Mouse (Mus musculus) duodenum, adult 2 months (tissue): ENCODE data around the gene Gkn3. TPM values are rescaled to one million over a fixed set of nuclear protein-coding genes. Genes with fewer than 3 reads are reported as not detected.

Experiments used
- polyA plus RNA-seq: library from polyadenylated mRNA; depleted of rRNA; stranded (reverse); fragments of >200 nt; gene quantifications from 2 replicates; pipeline ENCODE4 v1.2.3, GENCODE M21; 2012; ENCODE audit warnings: low replicate concordance; rRNA removed

Gene Gkn3
- 12.4 and 6,708 TPM in 2 replicates for polyA plus RNA-seq

GRCm38 (mm10) chr6:87388877-87389276 is at the start of gene Gkn3:
Gene Gkn3 (minus strand): TSS chr6:87388935.

GRCm38 (mm10) chr6:87428487-87429044 is 39.8 kb upstream of the Gkn3 start, which contains the start of gene Bmp10:
Gene Bmp10 (plus strand): TSS chr6:87428994.

GRCm38 (mm10) chr6:87373057-87373456 is 15.7 kb downstream of the Gkn3 start, which contains the start of gene Gkn2:
Gene Gkn2 (plus strand): TSS chr6:87373357.

GRCm38 (mm10) chr6:87350829-87351228 is 37.9 kb downstream of the Gkn3 start, which contains the start of gene Gkn1:
Gene Gkn1 (minus strand): TSS chr6:87350942.

GRCm38 (mm10) chr6:87335091-87335934 is 53.4 kb downstream of the Gkn3 start, which contains the start of gene Antxr1:
Gene Antxr1 (minus strand): TSS chr6:87335821.

Other genes starting within 250 kb of the Gkn3 start
- 1.2 and 2.3 TPM in 2 replicates for gene Antxr1, start 53.1 kb downstream of the Gkn3 start, polyA plus RNA-seq
- 5.5 and 1,417 TPM in 2 replicates for gene Gkn1, start 38.0 kb downstream of the Gkn3 start, polyA plus RNA-seq
- gene Gkn2, start 15.6 kb downstream of the Gkn3 start, polyA plus RNA-seq: 3.6 and 1,030 TPM in 2 replicates
- 0.13 TPM in 1 of 2 replicates, not detected in the other for gene Bmp10, start 40.1 kb upstream of the Gkn3 start, polyA plus RNA-seq
- 0.46 and 0.65 TPM in 2 replicates for gene Arhgap25, start 144.3 kb upstream of the Gkn3 start, polyA plus RNA-seq
- 0.17 and 0.23 TPM in 2 replicates for gene Prokr1, start 201.8 kb upstream of the Gkn3 start, polyA plus RNA-seq